Mouse (Mus musculus): ENCODE results near the gene Zc3h7b. TPM values are rescaled to one million over a fixed set of nuclear protein-coding genes. Genes with fewer than 3 reads are reported as not detected.

Zc3h7b gene
- total RNA-seq, 2 experiments from 2014 or later = 75.1 to 77.3 TPM

- no peak for DNase-seq
Measured at GRCm38 (mm10) chr15:81814716-81815370, 70.0 kb downstream of the Zc3h7b start.

GRCm38 (mm10) chr15:81818404-81818803, 73.5 kb downstream of the Zc3h7b start:
- peak; percentile 45 to 53 for DNase-seq

DNA sequence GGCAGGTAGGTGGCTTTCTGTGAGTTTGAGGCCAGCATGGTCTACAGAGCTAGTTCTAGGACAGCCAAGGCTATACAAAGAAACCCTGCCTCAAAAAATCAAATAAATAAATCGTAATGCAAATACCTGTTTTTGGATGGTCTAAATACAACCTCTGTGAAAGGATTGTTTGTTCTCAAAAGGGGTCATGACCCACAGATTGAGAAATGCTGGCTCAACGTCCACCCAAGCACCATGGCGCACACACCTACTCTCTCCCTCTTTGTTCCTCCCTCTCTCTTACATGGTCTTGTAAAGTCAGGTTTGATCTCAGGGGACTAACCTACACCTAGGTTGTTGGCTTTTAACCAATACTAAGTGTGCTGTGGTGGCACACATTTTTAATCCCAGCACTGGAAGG, 77.8 kb downstream of the Zc3h7b start:
- DNase-seq = no peak

GRCm38 (mm10) chr15:81824832-81825231, 80.0 kb downstream of the Zc3h7b start:
- no peak for DNase-seq

- DNase-seq = no peak
Measured at GRCm38 (mm10) chr15:81828426-81829207, 83.8 kb downstream of the Zc3h7b start.

DNA sequence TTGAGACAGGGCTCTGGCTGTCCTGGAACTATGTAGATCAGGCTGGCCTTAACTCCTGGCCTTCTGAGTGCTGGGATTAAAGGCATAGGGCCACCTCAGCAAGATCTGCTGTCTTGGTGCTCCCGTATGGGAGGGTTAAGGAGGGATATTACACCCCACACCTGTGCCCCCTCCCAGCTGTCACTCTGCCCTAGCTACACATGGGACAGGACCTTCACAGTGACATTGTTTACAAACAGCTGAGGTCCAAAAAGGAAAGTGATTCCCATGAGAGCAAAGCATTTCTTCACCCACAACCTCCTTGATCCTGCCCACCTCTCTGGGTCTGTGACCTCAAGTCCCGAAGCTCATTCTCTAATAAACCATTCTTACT, 84.3 kb downstream of the Zc3h7b start:
- DNase-seq = no peak

GRCm38 (mm10) chr15:81830530-81830929, 85.7 kb downstream of the Zc3h7b start:
- DNase-seq = no peak

GRCm38 (mm10) chr15:81831136-81831825, 86.4 kb downstream of the Zc3h7b start:
- peak; percentile 94 to 95 for DNase-seq

GRCm38 (mm10) chr15:81832219-81832618, 87.4 kb downstream of the Zc3h7b start:
- no peak for DNase-seq

GRCm38 (mm10) chr15:81833481-81833880, 88.6 kb downstream of the Zc3h7b start:
- DNase-seq = no peak

GRCm38 (mm10) chr15:81834171-81834841, 89.4 kb downstream of the Zc3h7b start:
- DNase-seq = no peak

GRCm38 (mm10) chr15:81835007-81835880, 90.4 kb downstream of the Zc3h7b start:
- DNase-seq = no peak

DNA sequence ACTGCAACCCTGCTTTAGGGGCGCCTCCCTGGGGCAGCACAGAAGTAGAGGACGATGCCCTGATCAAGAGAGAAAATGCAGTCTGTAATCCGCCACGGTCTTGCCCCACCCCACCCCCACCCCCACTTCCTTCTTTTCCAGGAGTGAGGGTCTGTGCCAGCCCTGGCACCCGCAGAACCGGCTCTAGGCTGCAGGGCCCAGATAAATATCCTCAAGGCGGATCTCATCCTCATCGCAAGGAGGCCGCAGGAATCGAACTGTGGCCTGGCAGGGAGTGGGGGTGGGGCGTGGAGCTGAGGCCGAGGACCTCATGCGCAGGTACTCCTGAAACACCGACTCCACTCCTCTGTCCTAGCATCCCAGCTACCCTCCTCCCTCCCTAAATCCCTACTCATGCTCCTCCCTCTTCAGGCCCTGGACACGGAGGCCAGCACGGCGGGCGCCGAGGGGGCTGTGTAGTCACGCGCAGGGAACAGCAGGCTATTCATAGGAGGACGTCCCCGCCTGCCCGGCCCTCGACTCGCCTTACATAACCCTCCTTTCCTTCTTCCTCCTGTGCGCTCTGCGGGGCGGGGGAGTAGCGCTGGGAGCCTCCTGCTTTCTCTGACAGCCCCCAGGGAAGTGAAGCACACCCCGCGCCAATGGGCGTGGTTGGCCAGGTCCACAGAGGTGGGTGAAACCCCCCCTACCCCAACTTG, 91.4 kb downstream of the Zc3h7b start:
- peak; percentile 85 to 89 for DNase-seq

- DNase-seq = no peak
Measured at GRCm38 (mm10) chr15:81836966-81837920, 92.4 kb downstream of the Zc3h7b start.

- no peak for DNase-seq
Measured at GRCm38 (mm10) chr15:81838554-81839235, 93.8 kb downstream of the Zc3h7b start.

DNA sequence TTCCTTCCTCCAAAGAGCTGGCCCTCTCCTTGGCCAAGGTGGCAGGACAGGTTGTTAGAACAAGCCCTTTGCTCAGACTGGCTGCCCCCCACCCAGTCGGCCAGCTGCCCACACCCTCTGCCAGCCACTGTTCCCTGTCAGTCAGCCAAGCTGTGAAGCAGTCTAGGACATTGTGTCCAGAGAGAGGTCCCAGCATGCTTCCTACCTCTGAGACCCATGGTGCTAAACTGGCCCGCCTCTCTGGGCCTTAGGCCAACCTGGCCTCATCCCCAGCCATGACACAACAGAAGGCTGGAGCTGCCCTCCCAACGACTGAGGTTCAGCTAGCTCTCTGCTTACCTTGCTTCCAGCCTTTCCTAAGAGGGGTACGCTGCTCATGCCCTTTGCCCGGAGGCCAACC, 94.8 kb downstream of the Zc3h7b start:
- peak; percentile 90 to 91 for DNase-seq

DNA sequence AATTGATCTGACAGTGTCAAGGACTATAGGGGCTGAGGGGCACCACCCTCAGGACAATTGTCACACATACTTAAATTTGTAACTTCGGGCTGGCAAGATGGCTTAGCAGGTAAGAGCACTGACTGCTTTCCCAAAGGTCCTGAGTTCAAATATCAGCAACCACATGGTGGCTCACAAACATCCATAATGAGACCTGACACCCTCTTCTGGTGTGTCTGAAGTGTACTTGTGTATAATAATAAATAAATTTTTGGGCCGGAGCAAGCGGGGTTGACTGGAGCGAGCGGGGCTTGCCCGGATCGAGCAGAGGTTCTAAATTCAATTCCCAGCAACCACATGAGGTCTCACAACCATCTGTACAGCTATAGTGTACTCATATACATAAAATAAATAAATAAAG, 95.4 kb downstream of the Zc3h7b start:
- DNase-seq = no peak

- no peak for DNase-seq
Measured at GRCm38 (mm10) chr15:81842275-81842674, 97.4 kb downstream of the Zc3h7b start.

GRCm38 (mm10) chr15:81845033-81845625, 100.3 kb downstream of the Zc3h7b start:
- no peak for DNase-seq
